Mouse (Mus musculus): ENCODE measurements around the gene Etv4. TPM values are rescaled to one million over a fixed set of nuclear protein-coding genes. Genes with fewer than 3 reads are reported as not detected.

Gene Etv4
- polyA plus RNA-seq, 1 experiment from 2014 or later: 4.8 TPM

DNA sequence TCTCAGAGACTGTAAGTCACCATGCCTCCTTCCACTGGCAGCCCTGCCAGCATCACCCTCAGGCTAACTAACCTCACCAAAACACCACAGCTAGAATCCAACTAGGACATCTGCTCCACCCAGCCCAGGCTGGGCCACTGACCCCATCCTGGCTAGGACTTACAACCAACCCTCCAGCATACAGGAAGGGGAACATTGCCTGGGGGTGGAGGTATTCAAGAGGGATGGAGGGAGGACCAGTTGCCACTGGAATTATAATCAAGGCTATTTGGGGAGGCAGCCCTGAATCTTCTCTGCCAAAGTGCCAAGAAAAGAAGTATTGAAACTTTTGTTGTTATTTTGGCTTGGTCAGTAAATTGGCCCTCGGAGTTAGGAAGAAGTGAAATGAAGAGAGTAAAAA lies 2.0 kb downstream of the Etv4 start:
- Histone ChIP-seq H3K4me2 (ENCODE audit: low read depth, low read length) (no peak overlapping the region), H3K9ac (ENCODE audit: low read depth, low read length) (no peak overlapping the region), H3K36me3 (ENCODE audit: control insufficient read depth, insufficient read depth, low read length) (no peaks in the 10 kb centered on the region), H3K4me1 (ENCODE audit: control insufficient read depth, insufficient read depth, low read length) (peaks cover 10% of the 10 kb centered on the region), H3K27ac (ENCODE audit: low read length) (no peak overlapping the region), H3K27me3 (replicated peaks; ENCODE audit: control insufficient read depth, insufficient read depth, low read length) (peaks cover 42% of the 10 kb centered on the region), H3K9me3 (ENCODE audit: control insufficient read depth, low read length) (no peaks in the 10 kb centered on the region), H3K4me3 (ENCODE audit: low read length) (no peak overlapping the region)
- ATAC-seq: no peak
- WGBS: 52% methylated on average over 1 of the region's 1 CpGs

DNA sequence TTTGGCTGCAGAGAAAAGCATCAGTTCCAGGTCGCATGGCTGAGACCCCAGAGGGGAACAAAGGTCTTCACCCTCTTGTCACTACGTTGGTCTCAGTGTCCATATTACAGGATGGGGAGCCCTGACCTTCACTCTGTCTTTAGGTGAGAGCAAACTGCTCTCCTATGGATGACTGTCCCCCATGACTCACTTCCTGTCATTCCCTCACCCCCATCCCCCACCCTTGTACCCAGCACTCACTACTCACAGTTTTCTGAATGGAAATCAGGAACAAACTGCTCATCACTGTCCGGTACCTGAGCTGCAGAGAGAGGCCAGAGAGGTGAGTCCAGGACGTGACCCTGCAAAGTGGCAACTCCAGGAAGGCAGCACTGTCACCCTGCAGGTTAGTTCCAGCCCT lies 8.3 kb downstream of the Etv4 start:
- H3K27ac ChIP-seq (ENCODE audit: low read length): no peak overlapping the region
- H3K9me3 ChIP-seq (ENCODE audit: control insufficient read depth, low read length): no peaks in the 10 kb centered on the region
- H3K4me1 ChIP-seq (ENCODE audit: control insufficient read depth, insufficient read depth, low read length): 0 out of 2 replicates have a peak, but pooled peaks cover 5% of the 10 kb centered on the region
- ATAC-seq: no peak
- no peak overlapping the region for H3K4me2 ChIP-seq (ENCODE audit: low read depth, low read length)
- no peak overlapping the region for H3K4me3 ChIP-seq (ENCODE audit: low read length)
- H3K9ac ChIP-seq (ENCODE audit: low read depth, low read length): no peak overlapping the region
- H3K36me3 ChIP-seq (ENCODE audit: control insufficient read depth, insufficient read depth, low read length): no peaks in the 10 kb centered on the region
- WGBS: 78% methylated on average over 4 of the region's 4 CpGs
- H3K27me3 ChIP-seq (replicated peaks; ENCODE audit: control insufficient read depth, insufficient read depth, low read length): 0 out of 2 replicates have a peak, but pooled peaks cover 5% of the 10 kb centered on the region

DNA sequence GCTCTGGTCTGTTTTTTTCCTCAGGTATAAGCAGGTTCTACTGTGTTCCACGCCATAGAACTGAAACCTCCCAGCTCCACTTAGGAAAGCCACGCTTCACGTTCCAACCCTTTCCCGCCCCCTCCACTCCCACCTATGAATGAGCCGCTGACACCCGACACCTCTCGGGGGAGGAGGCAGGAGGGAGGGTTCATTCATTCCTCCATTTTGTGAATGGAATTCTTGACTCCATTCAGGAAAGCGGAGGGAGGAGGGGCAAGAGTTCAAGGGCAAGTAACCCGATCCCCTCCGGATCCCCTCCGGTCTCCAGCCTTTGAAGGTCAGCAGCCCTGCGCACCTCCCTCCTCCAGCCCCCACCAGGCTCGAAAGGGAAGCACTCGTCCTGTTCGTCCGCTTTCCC lies 12.7 kb downstream of the Etv4 start:
- peak; percentile 85 for ATAC-seq
- H3K4me1 ChIP-seq (ENCODE audit: control insufficient read depth, insufficient read depth, low read length): 0 out of 2 replicates have a peak, but pooled peaks cover 5% of the 10 kb centered on the region
- no peaks in the 10 kb centered on the region for H3K9me3 ChIP-seq (ENCODE audit: control insufficient read depth, low read length)
- 0 out of 2 replicates have a peak, but pooled peaks cover 2% of the 10 kb centered on the region for H3K27me3 ChIP-seq (replicated peaks; ENCODE audit: control insufficient read depth, insufficient read depth, low read length)
- H3K4me2 ChIP-seq (ENCODE audit: low read depth, low read length): peak overlapping the region; percentile 72
- peak overlapping the region; percentile 53; the same call in 1 of the 2 replicates for H3K9ac ChIP-seq (ENCODE audit: low read depth, low read length)
- no peaks in the 10 kb centered on the region for H3K36me3 ChIP-seq (ENCODE audit: control insufficient read depth, insufficient read depth, low read length)
- H3K4me3 ChIP-seq (ENCODE audit: low read length): peak overlapping the region; percentile 49
- WGBS: under 1% methylated on average over 15 of the region's 16 CpGs
- H3K27ac ChIP-seq (ENCODE audit: low read length): no peak overlapping the region

DNA sequence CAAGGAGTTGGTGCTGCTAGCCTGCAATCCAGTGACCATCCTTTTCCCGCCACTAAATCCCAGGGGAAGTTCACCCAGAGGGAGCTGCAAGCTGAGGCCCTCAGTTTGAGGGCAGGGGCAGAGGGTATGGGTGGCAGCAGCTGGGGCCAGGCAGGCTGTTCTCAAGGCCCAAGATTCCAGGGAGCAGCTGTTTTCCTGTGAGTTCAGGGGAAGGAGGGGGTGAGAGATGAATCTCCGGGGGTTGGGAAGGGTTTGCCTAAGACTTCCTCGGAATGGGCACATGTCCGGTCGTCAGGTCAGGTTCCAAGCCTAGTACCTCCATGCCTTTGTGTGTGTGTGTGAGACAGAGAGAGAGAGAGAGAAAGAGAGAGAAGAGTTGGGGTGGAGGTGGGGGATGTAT lies 13.1 kb downstream of the Etv4 start:
- no peaks in the 10 kb centered on the region for H3K9me3 ChIP-seq (ENCODE audit: control insufficient read depth, low read length)
- 0 out of 2 replicates have a peak, but pooled peaks cover 2% of the 10 kb centered on the region for H3K27me3 ChIP-seq (replicated peaks; ENCODE audit: control insufficient read depth, insufficient read depth, low read length)
- H3K4me3 ChIP-seq (ENCODE audit: low read length): peak overlapping the region; percentile 49
- 10% methylated on average over 5 of the region's 5 CpGs for WGBS
- peak overlapping the region; percentile 72 for H3K4me2 ChIP-seq (ENCODE audit: low read depth, low read length)
- 0 out of 2 replicates have a peak, but pooled peaks cover 5% of the 10 kb centered on the region for H3K4me1 ChIP-seq (ENCODE audit: control insufficient read depth, insufficient read depth, low read length)
- no peak overlapping the region; the same call in 1 of the 2 replicates for H3K9ac ChIP-seq (ENCODE audit: low read depth, low read length)
- ATAC-seq: peak; percentile 43
- H3K36me3 ChIP-seq (ENCODE audit: control insufficient read depth, insufficient read depth, low read length): no peaks in the 10 kb centered on the region
- H3K27ac ChIP-seq (ENCODE audit: low read length): no peak overlapping the region

DNA sequence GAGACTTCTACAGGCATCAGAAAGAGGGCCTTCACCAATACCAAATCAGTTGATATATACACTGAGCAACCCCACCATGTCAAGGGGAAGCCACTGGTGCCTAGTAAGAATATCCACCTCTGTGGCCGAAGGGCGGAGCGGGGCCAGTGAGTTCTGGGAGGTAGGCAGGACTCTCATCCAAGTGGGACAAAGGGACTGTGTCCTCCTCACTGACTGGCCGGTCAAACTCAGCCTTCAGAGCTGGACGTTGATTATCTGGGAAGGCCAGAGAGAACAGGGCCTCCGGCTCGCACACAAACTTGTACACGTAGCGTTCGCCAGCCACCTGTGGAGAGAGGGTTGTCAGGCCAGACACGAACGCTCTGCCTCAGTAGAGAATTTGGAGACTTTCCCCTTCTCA lies 14.9 kb downstream of the Etv4 start:
- Histone ChIP-seq H3K27ac (ENCODE audit: low read length) (no peak overlapping the region), H3K36me3 (ENCODE audit: control insufficient read depth, insufficient read depth, low read length) (peaks cover 9% of the 10 kb centered on the region; the same call in 1 of the 2 replicates), H3K9me3 (ENCODE audit: control insufficient read depth, low read length) (no peaks in the 10 kb centered on the region), H3K4me3 (ENCODE audit: low read length) (no peak overlapping the region), H3K4me1 (ENCODE audit: control insufficient read depth, insufficient read depth, low read length) (0 out of 2 replicates have a peak, but pooled peaks cover 5% of the 10 kb centered on the region), H3K4me2 (ENCODE audit: low read depth, low read length) (no peak overlapping the region), H3K9ac (ENCODE audit: low read depth, low read length) (no peak overlapping the region), H3K27me3 (replicated peaks; ENCODE audit: control insufficient read depth, insufficient read depth, low read length) (0 out of 2 replicates have a peak, but pooled peaks cover 2% of the 10 kb centered on the region)
- no peak for ATAC-seq
- WGBS: 93% methylated on average over 12 of the region's 12 CpGs

DNA sequence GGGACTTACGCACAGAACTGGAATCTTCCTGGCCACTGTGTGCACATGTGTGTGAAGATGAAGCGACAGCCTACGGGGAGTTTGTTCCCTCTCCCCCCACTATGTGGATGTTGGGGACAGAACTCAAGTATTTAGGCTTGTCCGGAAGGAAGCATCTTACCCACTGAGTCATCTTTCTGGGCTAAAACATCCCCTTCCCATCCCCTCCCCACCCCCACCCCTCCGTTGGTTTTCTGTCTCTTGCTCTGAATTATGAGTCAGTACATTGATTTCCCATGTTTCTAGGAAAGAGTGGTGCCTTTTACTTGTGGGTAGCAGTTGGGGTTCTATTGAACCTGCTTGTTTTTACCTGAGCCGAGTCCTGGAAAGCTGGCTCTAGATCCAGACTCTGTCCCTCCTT lies 16.4 kb downstream of the Etv4 start:
- H3K4me3 ChIP-seq (ENCODE audit: low read length): no peak overlapping the region
- H3K27me3 ChIP-seq (replicated peaks; ENCODE audit: control insufficient read depth, insufficient read depth, low read length): no peaks in the 10 kb centered on the region
- H3K4me2 ChIP-seq (ENCODE audit: low read depth, low read length): no peak overlapping the region
- no peaks in the 10 kb centered on the region for H3K9me3 ChIP-seq (ENCODE audit: control insufficient read depth, low read length)
- 0 out of 2 replicates have a peak, but pooled peaks cover 5% of the 10 kb centered on the region for H3K4me1 ChIP-seq (ENCODE audit: control insufficient read depth, insufficient read depth, low read length)
- no peak overlapping the region for H3K27ac ChIP-seq (ENCODE audit: low read length)
- no peak overlapping the region for H3K9ac ChIP-seq (ENCODE audit: low read depth, low read length)
- 85% methylated on average over 6 of the region's 6 CpGs for whole genome bisulfite sequencing
- H3K36me3 ChIP-seq (ENCODE audit: control insufficient read depth, insufficient read depth, low read length): peaks cover 11% of the 10 kb centered on the region; the same call in 1 of the 2 replicates
- no peak for ATAC-seq

DNA sequence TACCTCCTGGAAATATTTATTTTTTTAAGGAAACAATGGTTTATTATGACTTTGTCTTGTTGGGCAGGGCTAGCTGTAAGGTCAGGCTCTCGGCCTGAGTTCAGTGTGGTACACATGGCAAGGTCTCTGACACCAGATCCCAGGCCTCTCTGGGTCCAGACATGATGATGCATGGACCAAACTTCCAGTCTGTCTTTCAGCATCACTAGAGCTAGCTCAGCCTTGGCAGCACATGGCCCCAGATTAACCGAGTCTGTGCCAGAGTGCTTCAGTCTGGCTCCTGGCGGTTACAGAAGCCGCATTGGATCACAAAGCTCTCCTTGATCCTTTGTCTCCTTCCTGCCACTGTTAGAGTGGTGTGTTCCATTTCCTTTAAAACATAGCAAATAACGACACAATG lies 17.8 kb downstream of the Etv4 start:
- H3K4me3 ChIP-seq (ENCODE audit: low read length): no peak overlapping the region

DNA sequence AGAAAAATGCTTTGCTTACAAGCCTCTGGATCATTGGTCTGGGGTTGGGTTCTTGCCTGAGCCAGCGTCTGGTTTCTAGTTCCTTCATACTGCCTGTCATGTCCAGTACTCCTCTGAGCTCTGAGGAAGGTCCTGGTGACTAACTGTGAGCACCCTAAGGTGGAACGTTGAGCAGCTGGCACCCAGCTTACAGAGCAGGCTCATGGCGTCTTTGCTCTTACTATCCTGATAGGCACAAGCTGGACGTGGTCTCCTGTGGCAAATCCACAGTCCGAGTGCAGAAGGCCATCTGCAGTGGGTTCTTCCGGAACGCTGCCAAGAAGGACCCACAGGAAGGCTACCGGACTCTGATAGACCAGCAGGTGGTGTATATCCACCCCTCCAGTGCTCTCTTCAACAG lies 20.6 kb downstream of the Etv4 start:
- H3K36me3 ChIP-seq (ENCODE audit: control insufficient read depth, insufficient read depth, low read length): peaks cover 16% of the 10 kb centered on the region; the same call in 1 of the 2 replicates
- 88% methylated on average over 8 of the region's 8 CpGs for WGBS
- H3K27me3 ChIP-seq (replicated peaks; ENCODE audit: control insufficient read depth, insufficient read depth, low read length): no peaks in the 10 kb centered on the region
- no peaks in the 10 kb centered on the region for H3K9me3 ChIP-seq (ENCODE audit: control insufficient read depth, low read length)
- H3K4me2 ChIP-seq (ENCODE audit: low read depth, low read length): no peak overlapping the region
- no peaks in the 10 kb centered on the region for H3K4me1 ChIP-seq (ENCODE audit: control insufficient read depth, insufficient read depth, low read length)
- H3K4me3 ChIP-seq (ENCODE audit: low read length): no peak overlapping the region
- no peak overlapping the region for H3K27ac ChIP-seq (ENCODE audit: low read length)
- H3K9ac ChIP-seq (ENCODE audit: low read depth, low read length): no peak overlapping the region
- ATAC-seq: no peak

More for the DNA sequence above, 17.8 kb downstream of the Etv4 start:
- peaks cover 11% of the 10 kb centered on the region; the same call in 1 of the 2 replicates for H3K36me3 ChIP-seq (ENCODE audit: control insufficient read depth, insufficient read depth, low read length)
- H3K4me2 ChIP-seq (ENCODE audit: low read depth, low read length): no peak overlapping the region
- no peaks in the 10 kb centered on the region for H3K4me1 ChIP-seq (ENCODE audit: control insufficient read depth, insufficient read depth, low read length)
- no peak overlapping the region for H3K27ac ChIP-seq (ENCODE audit: low read length)
- no peaks in the 10 kb centered on the region for H3K27me3 ChIP-seq (replicated peaks; ENCODE audit: control insufficient read depth, insufficient read depth, low read length)
- WGBS: 77% methylated on average over 5 of the region's 5 CpGs
- H3K9ac ChIP-seq (ENCODE audit: low read depth, low read length): no peak overlapping the region
- no peaks in the 10 kb centered on the region for H3K9me3 ChIP-seq (ENCODE audit: control insufficient read depth, low read length)
- ATAC-seq: no peak

DNA sequence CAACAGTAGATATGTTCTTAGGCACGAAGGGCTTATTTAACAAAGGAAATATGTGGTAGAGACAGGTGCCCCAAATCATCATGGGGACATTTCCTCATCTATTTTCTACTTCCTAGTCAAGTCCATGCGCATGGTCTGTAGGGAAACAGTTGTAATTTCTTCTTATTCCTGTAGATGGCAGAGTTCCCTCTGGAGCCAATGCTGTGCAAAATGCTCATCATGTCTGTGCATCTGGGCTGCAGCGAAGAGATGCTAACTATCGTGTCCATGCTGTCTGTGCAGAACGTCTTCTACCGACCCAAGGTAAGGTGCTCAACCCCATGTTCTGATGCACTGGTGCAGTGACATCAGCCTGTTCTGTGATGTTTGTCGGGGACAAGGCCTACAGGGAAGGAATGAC lies 21.4 kb downstream of the Etv4 start:
- 46% methylated on average over 7 of the region's 7 CpGs for WGBS
- Histone ChIP-seq H3K9me3 (ENCODE audit: control insufficient read depth, low read length) (no peaks in the 10 kb centered on the region), H3K36me3 (ENCODE audit: control insufficient read depth, insufficient read depth, low read length) (peaks cover 16% of the 10 kb centered on the region; the same call in 1 of the 2 replicates), H3K4me2 (ENCODE audit: low read depth, low read length) (no peak overlapping the region), H3K27me3 (replicated peaks; ENCODE audit: control insufficient read depth, insufficient read depth, low read length) (no peaks in the 10 kb centered on the region), H3K4me1 (ENCODE audit: control insufficient read depth, insufficient read depth, low read length) (no peaks in the 10 kb centered on the region), H3K4me3 (ENCODE audit: low read length) (no peak overlapping the region), H3K27ac (ENCODE audit: low read length) (no peak overlapping the region), H3K9ac (ENCODE audit: low read depth, low read length) (no peak overlapping the region)
- ATAC-seq: no peak

DNA sequence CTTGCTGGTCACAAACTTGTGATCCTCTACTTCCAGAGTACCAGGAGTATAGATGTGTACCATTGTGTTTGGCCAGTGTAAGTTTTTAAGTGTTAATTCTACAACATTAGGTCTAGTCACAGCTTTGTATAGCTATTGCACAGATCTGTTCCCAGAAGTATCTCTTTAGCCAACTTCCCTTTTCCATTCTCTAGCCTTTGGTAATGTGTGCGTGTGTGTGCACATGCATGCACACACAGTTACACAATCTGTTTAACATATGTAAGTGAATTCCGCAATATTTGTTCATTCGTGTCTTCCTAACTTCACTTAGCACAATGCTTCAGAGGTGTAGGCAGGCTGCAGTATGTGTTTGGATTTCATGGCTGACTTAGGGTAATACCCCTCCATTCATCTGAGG lies 25.6 kb downstream of the Etv4 start:
- no peak overlapping the region for H3K4me2 ChIP-seq (ENCODE audit: low read depth, low read length)
- H3K36me3 ChIP-seq (ENCODE audit: control insufficient read depth, insufficient read depth, low read length): peaks cover 7% of the 10 kb centered on the region; the same call in 1 of the 2 replicates
- no peaks in the 10 kb centered on the region for H3K4me1 ChIP-seq (ENCODE audit: control insufficient read depth, insufficient read depth, low read length)
- WGBS: 94% methylated on average over 3 of the region's 3 CpGs
- H3K9ac ChIP-seq (ENCODE audit: low read depth, low read length): no peak overlapping the region
- H3K9me3 ChIP-seq (ENCODE audit: control insufficient read depth, low read length): no peaks in the 10 kb centered on the region
- no peak overlapping the region for H3K4me3 ChIP-seq (ENCODE audit: low read length)
- ATAC-seq: no peak
- no peak overlapping the region for H3K27ac ChIP-seq (ENCODE audit: low read length)
- no peaks in the 10 kb centered on the region for H3K27me3 ChIP-seq (replicated peaks; ENCODE audit: control insufficient read depth, insufficient read depth, low read length)

Data from intestine, embryonic 16.5 days (tissue).